Mouse (Mus musculus): ENCODE results near the gene Npb. TPM values are rescaled to one million over a fixed set of nuclear protein-coding genes. Genes with fewer than 3 reads are reported as not detected.

The Npb gene
- total RNA-seq, 1 experiment: 0.94 TPM

GRCm38 (mm10) chr11:120606764-120607163 is 1.5 kb upstream of the Npb start:
- Histone ChIP-seq H3K36me3 (ENCODE audit: control insufficient read depth, insufficient read depth, low read length, poor library complexity, severe bottlenecking) (peaks cover 35% of the 10 kb centered on the region), H3K9me3 (ENCODE audit: control insufficient read depth, insufficient read depth, low read depth, low read length) (no peaks in the 10 kb centered on the region), H3K9ac (ENCODE audit: insufficient read depth, low read depth, low read length, poor library complexity, severe bottlenecking) (no peak overlapping the region), H3K4me3 (ENCODE audit: insufficient read depth in 1 of 2, low read depth in 1 of 2, low read length in 2 of 2, poor library complexity in 1 of 2, severe bottlenecking in 1 of 2) (no peak overlapping the region), H3K27ac (ENCODE audit: insufficient read depth, low read depth, low read length, poor library complexity, severe bottlenecking) (no peak overlapping the region), H3K4me1 (ENCODE audit: control insufficient read depth in 2 of 2, insufficient read depth in 2 of 2, low read length in 2 of 2, poor library complexity in 1 of 2) (peaks cover 0 to 21% of the 10 kb centered on the region in 2 experiments; a peak in 3 of 4 replicates)
- DNase-seq (ENCODE audit: low read depth, low spot score): no peak
- TF ChIP-seq CHD2 (IDR thresholded peaks at IDR 0.05; ENCODE audit: low read depth, low read length): no peak
- no peak for TF ChIP-seq MAFK (IDR thresholded peaks at IDR 0.05; ENCODE audit: insufficient read depth, low read depth, low read length)
- no peak for TF ChIP-seq ZC3H11A (IDR thresholded peaks at IDR 0.05; ENCODE audit: borderline replicate concordance, low read depth, low read length)
- TF ChIP-seq ZNF384 (IDR thresholded peaks at IDR 0.05; ENCODE audit: low read depth, low read length): no peak
- no peak for TF ChIP-seq HCFC1 (IDR thresholded peaks at IDR 0.05; ENCODE audit: borderline replicate concordance, insufficient read depth, low read length)
- in situ Hi-C loops (cut with MboI; ENCODE audit: low sequenced_read_pairs in 2 of 2, unreplicated experiment in 2 of 2): no loop called here

DNA sequence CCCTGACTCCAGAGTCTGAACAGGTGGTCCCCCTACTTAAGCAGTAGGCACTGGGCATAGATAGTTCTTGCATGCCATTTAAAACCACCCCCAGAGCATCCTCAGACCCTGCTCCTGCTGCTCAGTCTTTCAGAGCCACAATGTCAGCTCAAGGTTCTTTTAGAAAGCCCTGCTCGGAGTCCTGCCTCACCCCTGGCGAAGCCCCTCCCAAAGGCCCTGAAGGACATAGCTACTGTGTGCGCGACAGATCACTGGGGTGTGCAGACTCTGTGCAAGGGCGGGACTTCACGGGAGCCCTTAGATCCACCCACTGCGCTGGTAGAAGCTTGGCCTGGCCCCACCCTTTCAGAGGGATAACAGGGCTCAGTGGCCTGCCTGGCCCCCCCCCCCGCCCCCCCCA is 973 bp downstream of the Npb start:
- no peak overlapping the region for H3K27ac ChIP-seq (ENCODE audit: insufficient read depth, low read depth, low read length, poor library complexity, severe bottlenecking)
- no peak overlapping the region for H3K9ac ChIP-seq (ENCODE audit: insufficient read depth, low read depth, low read length, poor library complexity, severe bottlenecking)

DNA sequence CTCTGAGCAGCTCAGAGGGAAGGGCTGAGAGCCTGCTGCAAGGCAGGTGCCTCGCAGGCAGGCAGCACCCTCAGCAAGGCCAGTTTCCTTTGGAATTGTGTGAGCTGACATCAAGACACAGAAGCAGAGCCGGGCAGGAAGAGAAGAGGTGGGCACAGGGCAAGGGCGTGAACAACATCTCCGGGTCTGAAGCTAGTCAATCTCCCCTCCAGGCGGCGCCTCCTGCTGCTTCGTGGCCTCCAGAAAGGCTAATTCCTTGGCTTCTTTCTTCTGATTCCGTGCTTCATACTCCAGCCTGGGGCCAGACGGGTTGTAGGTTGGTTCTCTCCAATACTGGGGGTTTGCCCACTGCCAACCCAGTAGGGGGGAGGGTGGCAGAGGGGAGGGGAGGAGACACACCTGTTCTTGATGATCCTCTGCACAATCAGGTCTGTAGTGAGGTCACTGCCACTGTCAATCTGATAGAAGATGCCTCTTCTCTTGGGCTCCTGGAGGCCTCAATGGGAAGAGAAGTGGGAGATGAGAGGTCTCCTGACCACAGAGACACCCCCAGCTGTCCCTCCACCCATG is 2.3 kb downstream of the Npb start:
- H3K9me3 ChIP-seq (ENCODE audit: control insufficient read depth, insufficient read depth, low read depth, low read length): no peaks in the 10 kb centered on the region
- peaks cover 0 to 28% of the 10 kb centered on the region in 2 experiments; a peak in 3 of 4 replicates for H3K4me1 ChIP-seq (ENCODE audit: control insufficient read depth in 2 of 2, insufficient read depth in 2 of 2, low read length in 2 of 2, poor library complexity in 1 of 2)
- H3K27ac ChIP-seq (ENCODE audit: insufficient read depth, low read depth, low read length, poor library complexity, severe bottlenecking): no peak overlapping the region
- H3K4me3 ChIP-seq (ENCODE audit: insufficient read depth in 1 of 2, low read depth in 1 of 2, low read length in 2 of 2, poor library complexity in 1 of 2, severe bottlenecking in 1 of 2): no peak overlapping the region
- H3K9ac ChIP-seq (ENCODE audit: insufficient read depth, low read depth, low read length, poor library complexity, severe bottlenecking): no peak overlapping the region
- in situ Hi-C loops (cut with MboI; ENCODE audit: low sequenced_read_pairs in 2 of 2, unreplicated experiment in 2 of 2): no loop called here
- TF ChIP-seq ZC3H11A (IDR thresholded peaks at IDR 0.05; ENCODE audit: borderline replicate concordance, low read depth, low read length) (no peak), HCFC1 (IDR thresholded peaks at IDR 0.05; ENCODE audit: borderline replicate concordance, insufficient read depth, low read length) (no peak), MAFK (IDR thresholded peaks at IDR 0.05; ENCODE audit: insufficient read depth, low read depth, low read length) (no peak), ZNF384 (IDR thresholded peaks at IDR 0.05; ENCODE audit: low read depth, low read length) (no peak), CHD2 (IDR thresholded peaks at IDR 0.05; ENCODE audit: low read depth, low read length) (no peak)
- no peak for DNase-seq (ENCODE audit: low read depth, low spot score)
- peaks cover 41% of the 10 kb centered on the region for H3K36me3 ChIP-seq (ENCODE audit: control insufficient read depth, insufficient read depth, low read length, poor library complexity, severe bottlenecking)

More for the DNA sequence above, 973 bp downstream of the Npb start:
- Histone ChIP-seq H3K9me3 (ENCODE audit: control insufficient read depth, insufficient read depth, low read depth, low read length) (no peaks in the 10 kb centered on the region), H3K36me3 (ENCODE audit: control insufficient read depth, insufficient read depth, low read length, poor library complexity, severe bottlenecking) (peaks cover 41% of the 10 kb centered on the region), H3K4me1 (ENCODE audit: control insufficient read depth in 2 of 2, insufficient read depth in 2 of 2, low read length in 2 of 2, poor library complexity in 1 of 2) (peaks cover 0 to 24% of the 10 kb centered on the region in 2 experiments; a peak in 3 of 4 replicates), H3K4me3 (ENCODE audit: insufficient read depth in 1 of 2, low read depth in 1 of 2, low read length in 2 of 2, poor library complexity in 1 of 2, severe bottlenecking in 1 of 2) (no peak overlapping the region)
- in situ Hi-C loops (cut with MboI; ENCODE audit: low sequenced_read_pairs in 2 of 2, unreplicated experiment in 2 of 2): no loop called here
- TF ChIP-seq MAFK (IDR thresholded peaks at IDR 0.05; ENCODE audit: insufficient read depth, low read depth, low read length) (no peak), CHD2 (IDR thresholded peaks at IDR 0.05; ENCODE audit: low read depth, low read length) (no peak), HCFC1 (IDR thresholded peaks at IDR 0.05; ENCODE audit: borderline replicate concordance, insufficient read depth, low read length) (no peak), ZC3H11A (IDR thresholded peaks at IDR 0.05; ENCODE audit: borderline replicate concordance, low read depth, low read length) (no peak), ZNF384 (IDR thresholded peaks at IDR 0.05; ENCODE audit: low read depth, low read length) (no peak)
- no peak for DNase-seq (ENCODE audit: low read depth, low spot score)

- Histone ChIP-seq H3K9me3 (ENCODE audit: control insufficient read depth, insufficient read depth, low read depth, low read length) (no peaks in the 10 kb centered on the region), H3K36me3 (ENCODE audit: control insufficient read depth, insufficient read depth, low read length, poor library complexity, severe bottlenecking) (peaks cover 38% of the 10 kb centered on the region), H3K4me1 (ENCODE audit: control insufficient read depth in 2 of 2, insufficient read depth in 2 of 2, low read length in 2 of 2, poor library complexity in 1 of 2) (peaks cover 4 to 33% of the 10 kb centered on the region in 2 experiments; a peak in 3 of 4 replicates), H3K4me3 (ENCODE audit: insufficient read depth in 1 of 2, low read depth in 1 of 2, low read length in 2 of 2, poor library complexity in 1 of 2, severe bottlenecking in 1 of 2) (peak overlapping the region in 1 of 2 experiments; percentile 9; a peak in 1 of 4 replicates), H3K9ac (ENCODE audit: insufficient read depth, low read depth, low read length, poor library complexity, severe bottlenecking) (no peak overlapping the region), H3K27ac (ENCODE audit: insufficient read depth, low read depth, low read length, poor library complexity, severe bottlenecking) (no peak overlapping the region)
- in situ Hi-C loops (cut with MboI; ENCODE audit: low sequenced_read_pairs in 2 of 2, unreplicated experiment in 2 of 2): no loop called here
- TF ChIP-seq CHD2 (IDR thresholded peaks at IDR 0.05; ENCODE audit: low read depth, low read length): no peak
- TF ChIP-seq ZC3H11A (IDR thresholded peaks at IDR 0.05; ENCODE audit: borderline replicate concordance, low read depth, low read length): peak; percentile 44; the same call in 1 of the 2 replicates
- no peak for TF ChIP-seq ZNF384 (IDR thresholded peaks at IDR 0.05; ENCODE audit: low read depth, low read length)
- TF ChIP-seq MAFK (IDR thresholded peaks at IDR 0.05; ENCODE audit: insufficient read depth, low read depth, low read length): no peak
- no peak for TF ChIP-seq HCFC1 (IDR thresholded peaks at IDR 0.05; ENCODE audit: borderline replicate concordance, insufficient read depth, low read length)
- no peak for DNase-seq (ENCODE audit: low read depth, low spot score)
Observed at GRCm38 (mm10) chr11:120612763-120613162, 4.5 kb downstream of the Npb start.
